Mouse (Mus musculus) v-Abl transformed pro-B cells (cell line): ENCODE measurements around the gene Slc2a6.

ENCODE experiments used
- in situ Hi-C, 2 experiments: fragments of 400-800 bp; cut with MboI; formaldehyde crosslinking; loops; one replicate each; pipeline ENCODE4 v1.15.1; 2025; ENCODE audit not compliant: unreplicated experiment in 2 of 2

Slc2a6 gene

GRCm38 (mm10) chr2:27027618-27028436, at the start of gene Slc2a6:
TSS of gene Slc2a6 (minus strand) at chr2:27027998.
- in situ Hi-C loops = no loop called here

- in situ Hi-C loops = loop anchor here (5.0 to 10.0 kb wide), 5 partner anchors 33 to 689 kb away; partner anchors contain the start of gene Vav2 (in 1 of the 2)
Measured at GRCm38 (mm10) chr2:27075485-27075884, 47.7 kb upstream of the Slc2a6 start.

GRCm38 (mm10) chr2:27074804-27075203, 47.0 kb upstream of the Slc2a6 start:
- in situ Hi-C loops = loop anchor here (5.0 to 10.0 kb wide), 5 partner anchors 33 to 690 kb away; partner anchors contain the start of gene Vav2 (in 1 of the 2)

GRCm38 (mm10) chr2:27073407-27073806, 45.6 kb upstream of the Slc2a6 start:
- in situ Hi-C loops = loop anchor here in 1 of 2 experiments (10.0 kb wide), 1 partner anchor 691 kb away; no protein-coding TSS in a partner anchor

- in situ Hi-C loops = loop anchor here in 1 of 2 experiments (10.0 kb wide), 1 partner anchor 693 kb away; no protein-coding TSS in a partner anchor
Measured at GRCm38 (mm10) chr2:27071978-27072377, 44.2 kb upstream of the Slc2a6 start, which contains the start of gene Mymk. TSS of gene Mymk (minus strand) at chr2:27072179.

GRCm38 (mm10) chr2:27071137-27071536, 43.3 kb upstream of the Slc2a6 start:
- in situ Hi-C loops = loop anchor here in 1 of 2 experiments (10.0 kb wide), 1 partner anchor 694 kb away; no protein-coding TSS in a partner anchor

GRCm38 (mm10) chr2:27070247-27070813, 42.5 kb upstream of the Slc2a6 start:
- in situ Hi-C loops = loop anchor here in 1 of 2 experiments (10.0 kb wide), 1 partner anchor 694 kb away; no protein-coding TSS in a partner anchor

GRCm38 (mm10) chr2:27069646-27070045, 41.8 kb upstream of the Slc2a6 start:
- in situ Hi-C loops = loop anchor here (10.0 kb wide), 2 partner anchors 365 to 695 kb away; no protein-coding TSS in a partner anchor

GRCm38 (mm10) chr2:27067996-27068395, 40.2 kb upstream of the Slc2a6 start:
- in situ Hi-C loops = loop anchor here in 1 of 2 experiments (10.0 kb wide), 1 partner anchor 367 kb away; no protein-coding TSS in a partner anchor

GRCm38 (mm10) chr2:27067124-27067523, 39.3 kb upstream of the Slc2a6 start:
- in situ Hi-C loops = loop anchor here in 1 of 2 experiments (10.0 kb wide), 1 partner anchor 368 kb away; no protein-coding TSS in a partner anchor

GRCm38 (mm10) chr2:27059187-27059586, 31.4 kb upstream of the Slc2a6 start:
- in situ Hi-C loops = no loop called here

- in situ Hi-C loops = no loop called here
Measured at GRCm38 (mm10) chr2:27058751-27059150, 31.0 kb upstream of the Slc2a6 start.

- in situ Hi-C loops = no loop called here
Measured at GRCm38 (mm10) chr2:27058251-27058650, 30.5 kb upstream of the Slc2a6 start.

GRCm38 (mm10) chr2:27049408-27049807, 21.6 kb upstream of the Slc2a6 start:
- in situ Hi-C loops = no loop called here

- in situ Hi-C loops = no loop called here
Measured at GRCm38 (mm10) chr2:27045979-27046770, 18.4 kb upstream of the Slc2a6 start.

GRCm38 (mm10) chr2:27044641-27045040, 16.8 kb upstream of the Slc2a6 start:
- in situ Hi-C loops = loop anchor here (5.0 kb wide), 2 partner anchors 33 to 193 kb away; partner anchors contain the start of gene Adamtsl2 (in 2 of the 2)

GRCm38 (mm10) chr2:27044166-27044565, 16.4 kb upstream of the Slc2a6 start:
- in situ Hi-C loops = loop anchor here (5.0 kb wide), 2 partner anchors 33 to 193 kb away; partner anchors contain the start of gene Adamtsl2 (in 2 of the 2)

GRCm38 (mm10) chr2:27043461-27043860, 15.7 kb upstream of the Slc2a6 start:
- in situ Hi-C loops = loop anchor here (5.0 kb wide), 2 partner anchors 34 to 194 kb away; partner anchors contain the start of gene Adamtsl2 (in 2 of the 2)

- in situ Hi-C loops = loop anchor here (5.0 kb wide), 2 partner anchors 35 to 195 kb away; partner anchors contain the start of gene Adamtsl2 (in 2 of the 2)
Measured at GRCm38 (mm10) chr2:27042131-27042844, 14.5 kb upstream of the Slc2a6 start.
